Mouse (Mus musculus): ENCODE data around the gene Trim34a. TPM values are rescaled to one million over a fixed set of nuclear protein-coding genes. Genes with fewer than 3 reads are reported as not detected.
"Not testable (repeated sequence)": the region's sequence is repeated elsewhere in the genome, so short reads cannot be mapped to it uniquely, and the experiment has no call there.

Trim34a gene
- polyA plus RNA-seq, 1 experiment from 2014 or later, result 0.85 TPM

DNA sequence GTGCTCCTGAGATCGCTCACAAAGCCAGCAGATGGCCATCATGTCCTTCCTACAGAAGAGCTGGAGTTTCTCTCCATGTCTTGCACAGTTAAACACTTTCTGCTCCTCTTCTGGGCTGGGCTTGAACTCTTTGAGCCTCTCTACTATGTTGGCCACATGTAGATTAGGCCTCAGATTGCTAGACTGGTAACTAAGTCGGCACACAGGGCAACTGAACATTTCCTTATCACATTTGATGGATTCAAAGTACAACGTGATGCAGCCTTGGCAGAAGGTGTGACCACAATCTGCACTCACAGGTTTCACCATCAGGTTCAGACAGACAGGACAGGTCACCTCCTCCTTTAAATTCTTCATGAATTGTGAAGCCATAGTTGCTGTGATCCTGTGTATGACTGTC is 35.1 kb downstream of the Trim34a start:
- not testable (repeated sequence) for H3K36me3 ChIP-seq
- WGBS, result 88% methylated on average over 3 of the region's 3 CpGs

DNA sequence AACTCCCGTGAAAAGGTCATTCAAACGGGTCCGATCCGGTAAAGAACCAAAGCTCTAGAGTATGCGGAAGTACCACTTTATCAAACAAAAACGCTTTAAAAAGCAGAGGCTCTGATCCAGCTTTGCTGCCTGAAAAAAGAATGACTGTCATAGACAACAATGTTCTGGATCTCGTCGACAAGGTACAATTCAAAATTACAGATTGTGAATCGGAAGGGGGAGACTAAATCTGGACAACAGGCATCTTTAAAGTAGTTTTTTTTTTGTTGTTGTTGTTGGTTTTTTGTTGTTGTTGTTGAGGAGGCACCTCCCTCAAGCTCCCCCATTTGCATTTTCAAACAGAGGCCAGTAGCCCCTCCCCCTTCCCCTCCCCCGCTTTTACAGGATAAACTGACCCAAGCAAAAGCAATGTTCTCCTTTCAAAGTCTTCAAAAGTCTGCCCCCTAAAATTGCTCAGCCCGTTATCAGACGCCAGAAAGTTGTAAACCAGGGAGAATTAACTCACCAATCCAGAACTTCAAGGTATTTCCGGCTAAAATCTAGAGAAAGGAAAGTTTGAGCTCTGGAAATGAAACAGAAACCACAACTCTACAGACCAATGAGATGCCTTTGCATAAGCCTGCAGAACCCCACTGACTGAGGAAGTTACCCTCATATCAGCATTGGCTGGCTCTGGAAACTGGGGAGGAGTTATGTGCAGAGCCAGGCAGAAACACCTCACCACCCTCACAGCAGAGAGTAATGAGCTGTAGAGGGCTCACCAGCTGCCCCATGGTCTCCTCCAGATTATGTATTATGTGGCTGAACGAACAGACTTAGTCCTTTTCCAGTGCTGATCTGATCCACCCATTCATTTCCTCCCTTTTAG is 43.6 kb downstream of the Trim34a start, which contains the start of gene Trim5:
Gene Trim5 (minus strand): TSS at position 519 of the 868 bp plus-strand sequence.
- H3K36me3 ChIP-seq; H3K27ac ChIP-seq; H3K4me1 ChIP-seq (replicated peaks); H3K27me3 ChIP-seq (ENCODE audit: insufficient read depth, poor library complexity, severe bottlenecking); H3K4me3 ChIP-seq; DNase-seq (ENCODE audit: low spot score); H3K9me3 ChIP-seq: not testable (repeated sequence)
- 39% methylated on average over 14 of the region's 14 CpGs for WGBS

More for the DNA sequence above, 35.1 kb downstream of the Trim34a start:
- not testable (repeated sequence) for DNase-seq (ENCODE audit: low spot score); H3K27ac ChIP-seq; H3K4me1 ChIP-seq (replicated peaks); H3K9me3 ChIP-seq; H3K27me3 ChIP-seq (ENCODE audit: insufficient read depth, poor library complexity, severe bottlenecking); H3K4me3 ChIP-seq

DNA sequence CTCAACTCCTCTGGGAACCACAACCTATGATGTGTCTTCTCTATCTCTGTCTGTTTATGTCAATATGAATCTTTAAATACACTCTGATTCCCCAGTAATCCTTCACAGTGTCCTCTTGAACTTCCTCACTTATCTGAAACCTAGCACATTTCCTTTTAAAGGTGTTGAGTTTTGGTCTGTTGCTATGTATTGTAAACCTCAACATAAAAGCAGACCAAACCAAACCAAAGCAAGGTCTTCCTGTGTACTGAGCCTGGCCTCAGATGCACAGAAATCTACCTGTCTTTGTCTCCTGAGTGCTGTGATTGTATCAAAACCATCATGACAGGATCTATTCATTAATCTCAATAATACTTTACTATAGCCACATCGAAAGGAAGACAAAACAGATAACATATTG is 46.4 kb downstream of the Trim34a start:
- 92% methylated on average over 1 of the region's 1 CpGs for WGBS
- Histone ChIP-seq H3K36me3 (no peaks in the 10 kb centered on the region), H3K27me3 (ENCODE audit: insufficient read depth, poor library complexity, severe bottlenecking) (no peaks in the 10 kb centered on the region), H3K4me3 (no peak overlapping the region), H3K27ac (no peak overlapping the region), H3K9me3 (no peaks in the 10 kb centered on the region), H3K4me1 (replicated peaks) (no peaks in the 10 kb centered on the region)
- DNase-seq (ENCODE audit: low spot score), result no peak

DNA sequence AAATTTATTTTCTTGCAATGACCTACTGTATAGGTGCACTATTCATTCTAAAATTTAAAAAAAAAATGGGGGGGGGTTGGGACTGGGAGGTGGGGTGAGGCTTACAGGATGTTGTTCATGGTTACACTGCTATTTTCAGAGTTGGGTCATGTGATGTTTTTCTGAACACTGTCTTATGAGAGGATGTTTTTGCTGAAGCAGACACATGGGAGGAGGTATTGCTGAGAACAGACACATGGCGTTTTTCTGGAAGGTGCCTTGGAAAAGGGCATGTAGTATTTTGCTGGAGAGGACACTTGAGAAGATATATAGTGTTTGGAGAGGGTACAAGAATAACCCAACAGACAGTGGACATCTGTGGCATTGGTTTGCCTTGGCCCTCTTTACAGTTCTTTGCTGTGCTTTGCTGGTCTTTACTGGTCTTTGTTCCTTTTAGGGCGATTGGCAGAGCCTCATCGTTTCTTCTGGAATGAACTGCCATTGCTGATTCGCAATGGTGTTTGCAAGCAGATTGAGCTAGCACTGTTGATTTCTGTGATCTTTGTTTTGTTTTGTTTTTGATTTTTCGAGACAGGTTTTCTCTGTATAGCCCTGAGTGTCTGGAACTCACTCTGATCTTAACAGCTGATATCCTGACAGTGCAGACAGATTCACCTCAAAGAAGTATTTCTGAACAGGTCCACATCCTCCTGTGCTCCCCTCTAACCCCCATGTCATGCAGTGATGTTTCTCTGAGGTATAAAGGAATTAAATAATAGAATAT is 47.6 kb downstream of the Trim34a start:
- Histone ChIP-seq H3K9me3 (no peaks in the 10 kb centered on the region), H3K27me3 (ENCODE audit: insufficient read depth, poor library complexity, severe bottlenecking) (no peaks in the 10 kb centered on the region), H3K4me1 (replicated peaks) (no peaks in the 10 kb centered on the region), H3K36me3 (no peaks in the 10 kb centered on the region), H3K4me3 (no peak overlapping the region), H3K27ac (no peak overlapping the region)
- WGBS, result 88% methylated on average over 5 of the region's 5 CpGs
- no peak for DNase-seq (ENCODE audit: low spot score)

Other genes starting within 250 kb of the Trim34a start
- not detected in 2 replicates for gene Olfr638, start 245.7 kb upstream of the Trim34a start, polyA plus RNA-seq (2016; fragmentation: Nextera tagmentation; extraction: Ambion mirVana)
- 0.02 TPM in 1 of 2 replicates, not detected in the other for gene Olfr639, start 227.2 kb upstream of the Trim34a start, polyA plus RNA-seq (2016; fragmentation: Nextera tagmentation; extraction: Ambion mirVana)
- gene Olfr640, start 218.9 kb upstream of the Trim34a start, polyA plus RNA-seq (2016; fragmentation: Nextera tagmentation; extraction: Ambion mirVana), result not detected in 2 replicates
- not detected in 2 replicates for gene Olfr641, start 209.0 kb upstream of the Trim34a start, polyA plus RNA-seq (2016; fragmentation: Nextera tagmentation; extraction: Ambion mirVana)
- gene Olfr642, start 191.8 kb upstream of the Trim34a start, polyA plus RNA-seq (2016; fragmentation: Nextera tagmentation; extraction: Ambion mirVana), result not detected in 2 replicates
- not detected in 2 replicates for gene 4930516K23Rik, start 183.0 kb upstream of the Trim34a start, polyA plus RNA-seq (2016; fragmentation: Nextera tagmentation; extraction: Ambion mirVana)
- not detected in 2 replicates for gene Olfr644, start 172.6 kb upstream of the Trim34a start, polyA plus RNA-seq (2016; fragmentation: Nextera tagmentation; extraction: Ambion mirVana)
- not detected in 2 replicates for gene Olfr645, start 159.0 kb upstream of the Trim34a start, polyA plus RNA-seq (2016; fragmentation: Nextera tagmentation; extraction: Ambion mirVana)
- gene Olfr646, start 139.6 kb upstream of the Trim34a start, polyA plus RNA-seq (2016; fragmentation: Nextera tagmentation; extraction: Ambion mirVana), result not detected in 2 replicates
- not detected in 2 replicates for gene Ubqln5, start 114.6 kb upstream of the Trim34a start, polyA plus RNA-seq (2016; fragmentation: Nextera tagmentation; extraction: Ambion mirVana)
- gene Olfr643, start 107.1 kb upstream of the Trim34a start, polyA plus RNA-seq (2016; fragmentation: Nextera tagmentation; extraction: Ambion mirVana), result not detected in 2 replicates
- gene Ubqln3, start 101.2 kb upstream of the Trim34a start, polyA plus RNA-seq (2016; fragmentation: Nextera tagmentation; extraction: Ambion mirVana), result not detected in 2 replicates
- gene Ubqlnl, start 93.9 kb upstream of the Trim34a start, polyA plus RNA-seq (2016; fragmentation: Nextera tagmentation; extraction: Ambion mirVana), result not detected in 2 replicates
- gene Olfm5, start 79.6 kb upstream of the Trim34a start, polyA plus RNA-seq (2016; fragmentation: Nextera tagmentation; extraction: Ambion mirVana), result not detected in 2 replicates
- gene Olfr648, start 61.1 kb upstream of the Trim34a start, polyA plus RNA-seq (2016; fragmentation: Nextera tagmentation; extraction: Ambion mirVana), result 0.31 and 0.32 TPM in 2 replicates
- not detected in 2 replicates for gene Olfr649, start 48.5 kb upstream of the Trim34a start, polyA plus RNA-seq (2016; fragmentation: Nextera tagmentation; extraction: Ambion mirVana)
- gene Trim6, start 25.7 kb upstream of the Trim34a start, polyA plus RNA-seq (2016; fragmentation: Nextera tagmentation; extraction: Ambion mirVana), result 3.5 and 5.7 TPM in 2 replicates
- gene Trim5, start 43.6 kb downstream of the Trim34a start, polyA plus RNA-seq (2016; fragmentation: Nextera tagmentation; extraction: Ambion mirVana), result 0.13 TPM in 1 of 2 replicates, not detected in the other
- 1.6 and 2.4 TPM in 2 replicates for gene Trim12a, start 71.0 kb downstream of the Trim34a start, polyA plus RNA-seq (2016; fragmentation: Nextera tagmentation; extraction: Ambion mirVana)
- gene Trim34b, start 85.0 kb downstream of the Trim34a start, polyA plus RNA-seq (2016; fragmentation: Nextera tagmentation; extraction: Ambion mirVana), result not detected in 2 replicates
- gene Trim12c, start 108.9 kb downstream of the Trim34a start, polyA plus RNA-seq (2016; fragmentation: Nextera tagmentation; extraction: Ambion mirVana), result 0.51 and 0.67 TPM in 2 replicates
- not detected in 2 replicates for gene Trim30b, start 125.4 kb downstream of the Trim34a start, polyA plus RNA-seq (2016; fragmentation: Nextera tagmentation; extraction: Ambion mirVana)
- gene Trim30c, start 156.4 kb downstream of the Trim34a start, polyA plus RNA-seq (2016; fragmentation: Nextera tagmentation; extraction: Ambion mirVana), result 0.12 TPM in 1 of 2 replicates, not detected in the other
- gene Trim30a, start 220.7 kb downstream of the Trim34a start, polyA plus RNA-seq (2016; fragmentation: Nextera tagmentation; extraction: Ambion mirVana), result 0.26 and 0.56 TPM in 2 replicates